8 mouse cellular contexts compared by ENCODE assay signal in the genomic region with DNA sequence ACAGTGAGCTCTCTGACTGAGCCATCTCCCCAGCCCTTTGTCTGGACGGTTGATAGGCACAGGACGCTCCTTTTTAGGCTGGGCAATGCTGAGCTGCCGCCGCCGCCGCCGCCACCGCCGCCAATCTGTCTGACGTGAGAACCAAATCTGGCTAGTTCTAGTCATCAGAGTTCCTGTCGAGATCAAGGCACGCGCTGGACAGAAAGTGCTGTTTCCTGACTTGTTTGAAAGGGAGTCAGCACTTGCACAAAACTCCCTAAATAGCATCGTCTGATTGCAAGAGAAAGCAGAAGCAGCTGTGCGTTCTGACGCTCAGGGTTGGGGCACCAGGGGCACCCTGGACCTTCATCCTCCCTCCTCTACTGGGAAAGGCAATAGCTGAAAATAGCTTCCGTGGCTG.
A peak's percentile ranks its signal among the peaks of the same experiment; 100 is the strongest.
DNase-seq lines count a peak whose midpoint lies in the region; ATAC-seq and TF ChIP-seq lines count a peak whose summit lies in the region.
"Had no signal": no experiment of that assay in that cellular context is flagged by ENCODE, and none has a peak within 500 bp of the region (broad histone marks: within the 10 kb centered on the region; RNA-seq: fewer than 3 reads in every experiment).

No protein-coding gene starts in this region.

- no peak overlapping the region for H3K4me3 ChIP-seq in spleen, adult 2 months (ENCODE audit: extremely low read depth, insufficient read depth, insufficient read length)
- H3K4me3 ChIP-seq in forebrain, embryonic 15.5 days: no peak overlapping the region
- H3K4me3 ChIP-seq: embryonic facial prominence, embryonic 12.5 days had no signal

- H3K4me2 ChIP-seq in forebrain, embryonic 15.5 days (replicated peaks): no peak overlapping the region
- H3K4me2 ChIP-seq: embryonic facial prominence, embryonic 12.5 days had no signal

- no peak overlapping the region for H3K9ac ChIP-seq in forebrain, embryonic 15.5 days (replicated peaks)
- H3K9ac ChIP-seq: embryonic facial prominence, embryonic 12.5 days had no signal

- peak; percentile 17 to 21 for DNase-seq in spleen, adult 2 months (ENCODE audit: low read depth in 1 of 2, low spot score in 2 of 2)
- no peak for DNase-seq in spleen, postnatal 14 days (ENCODE audit: low spot score in 2 of 2)
- peak; percentile 67 for DNase-seq in fibroblast of lung, adult 2 months (ENCODE audit: low read depth)
- no peak for DNase-seq in adrenal gland, postnatal 25 days

- H3K4me1 ChIP-seq in spleen, adult 2 months (ENCODE audit: control insufficient read depth, insufficient read depth, insufficient read length): peaks cover 4% of the 10 kb centered on the region; the same call in 1 of the 2 replicates
- peaks cover 8% of the 10 kb centered on the region; the same call in 1 of the 2 replicates for H3K4me1 ChIP-seq in forebrain, embryonic 15.5 days

- TF ChIP-seq POLR2A in spleen, adult 2 months (IDR thresholded peaks at IDR 0.05; ENCODE audit: low read depth, low read length): no peak

- H3K9me3 ChIP-seq in forebrain, embryonic 15.5 days: no peaks in the 10 kb centered on the region
- H3K9me3 ChIP-seq: embryonic facial prominence, embryonic 12.5 days had no signal

- H3K36me3 ChIP-seq in spleen, adult 2 months (ENCODE audit: control insufficient read depth, insufficient read depth, low read length): no peaks in the 10 kb centered on the region
- H3K36me3 ChIP-seq in forebrain, embryonic 15.5 days: no peaks in the 10 kb centered on the region
- H3K36me3 ChIP-seq: embryonic facial prominence, embryonic 12.5 days had no signal

- TF ChIP-seq CTCF in spleen, adult 2 months (IDR thresholded peaks at IDR 0.05; ENCODE audit: extremely low read depth, insufficient read depth, insufficient read length, insufficient replicate concordance): no peak

- WGBS in spleen, adult 2 months: under 1% methylated on average over 17 of the region's 17 CpGs
- 63% methylated on average over 17 of the region's 17 CpGs for WGBS in forebrain, embryonic 15.5 days

- peak overlapping the region; percentile 68 for H3K27ac ChIP-seq in spleen, adult 2 months (ENCODE audit: insufficient read depth, low read length)
- no peak overlapping the region for H3K27ac ChIP-seq in forebrain, embryonic 15.5 days (replicated peaks)
- H3K27ac ChIP-seq: embryonic facial prominence, embryonic 12.5 days had no signal

- no peaks in the 10 kb centered on the region for H3K27me3 ChIP-seq in spleen, adult 2 months (ENCODE audit: control insufficient read depth, insufficient read depth, low read length)
- H3K27me3 ChIP-seq in forebrain, embryonic 15.5 days: peaks cover 3% of the 10 kb centered on the region; the same call in 1 of the 2 replicates

- ATAC-seq in hematopoietic stem cell, adult 5-6 weeks (replicated peaks in 1 of 2; ENCODE audit: insufficient read depth in 1 of 2, low FRiP score in 2 of 2, low TSS enrichment in 1 of 2, low read depth in 1 of 2, poor library complexity in 2 of 2, severe bottlenecking in 2 of 2): peak; percentile 91 to 93
- ATAC-seq in megakaryocyte, adult 5-6 weeks (ENCODE audit: poor library complexity, severe bottlenecking): peak; percentile 93
- ATAC-seq in forebrain, embryonic 15.5 days (replicated peaks): no peak

Comparison
In these comparisons a context has a peak if more than half of its experiments do, and no peak if none do; other contexts are left out.
1. DNase-seq: peak in spleen, adult 2 months (2 of 2) and fibroblast of lung, adult 2 months (single experiment); none in spleen, postnatal 14 days (0 of 2) and adrenal gland, postnatal 25 days (single experiment).